Mouse (Mus musculus): Measurements from ENCODE around the gene Nbeal2.

The Nbeal2 gene

DNA sequence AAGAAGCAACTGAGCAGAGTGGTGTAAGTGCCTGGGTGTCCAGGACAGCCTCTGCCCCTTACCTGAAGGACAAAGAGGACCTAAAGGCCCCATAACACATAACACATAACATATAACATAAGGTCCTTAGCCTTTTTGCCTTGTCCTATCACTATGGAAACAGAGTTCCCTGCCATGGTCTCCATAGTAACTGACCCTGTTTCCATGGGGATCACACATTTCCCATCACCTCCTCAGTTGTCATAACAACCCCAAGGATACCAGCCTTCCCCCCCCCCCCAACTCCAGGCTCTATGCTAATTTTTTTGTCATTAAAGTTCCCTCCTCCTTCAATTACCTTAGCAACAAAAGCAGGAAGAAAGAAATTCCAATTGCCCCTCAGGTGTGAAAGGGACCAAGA, 4.2 kb downstream of the Nbeal2 start:
- DNase-seq (ENCODE audit: low spot score in 2 of 2) = no peak

DNA sequence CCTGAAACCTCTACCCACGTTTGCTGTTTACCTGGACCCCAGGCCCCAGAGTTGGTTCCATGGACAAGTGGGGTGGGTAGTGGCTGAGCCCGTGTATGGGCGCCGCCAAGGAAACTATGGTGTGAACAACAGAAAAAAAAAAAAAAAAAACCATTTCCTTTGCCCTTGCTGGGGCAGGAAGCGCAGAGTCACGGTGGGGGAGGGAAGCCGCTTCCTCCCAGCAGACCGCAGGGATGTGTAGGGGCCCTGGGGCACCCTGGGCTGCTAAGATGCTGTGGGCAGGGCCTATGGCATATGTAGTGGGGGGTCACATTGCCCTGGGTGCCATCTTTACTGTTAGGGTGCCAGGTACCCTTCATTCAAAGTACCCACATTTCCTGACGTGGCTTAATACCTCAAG, 8.7 kb downstream of the Nbeal2 start:
- DNase-seq (ENCODE audit: low spot score in 2 of 2) = no peak

DNA sequence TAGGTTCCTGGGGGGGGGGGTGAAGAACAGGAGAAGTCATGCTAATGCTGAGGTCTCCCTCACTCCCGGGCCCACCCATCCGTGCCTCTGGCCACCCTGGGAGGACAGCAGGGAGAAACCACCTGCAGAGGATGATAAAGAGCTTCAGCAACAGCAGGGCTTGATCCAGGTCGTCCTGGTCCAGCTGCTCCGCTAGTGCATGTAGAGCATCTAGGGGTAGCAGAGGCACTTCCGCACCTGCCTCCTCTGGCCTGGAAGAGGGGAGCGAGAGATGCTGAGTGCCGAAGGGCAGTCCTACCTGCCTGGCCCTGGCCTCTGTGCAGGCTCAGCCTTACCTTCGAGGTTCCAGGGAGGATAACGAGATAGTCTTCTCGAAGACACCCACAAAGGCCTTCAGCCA, 9.7 kb downstream of the Nbeal2 start:
- DNase-seq (ENCODE audit: low spot score in 2 of 2) = no peak

DNA sequence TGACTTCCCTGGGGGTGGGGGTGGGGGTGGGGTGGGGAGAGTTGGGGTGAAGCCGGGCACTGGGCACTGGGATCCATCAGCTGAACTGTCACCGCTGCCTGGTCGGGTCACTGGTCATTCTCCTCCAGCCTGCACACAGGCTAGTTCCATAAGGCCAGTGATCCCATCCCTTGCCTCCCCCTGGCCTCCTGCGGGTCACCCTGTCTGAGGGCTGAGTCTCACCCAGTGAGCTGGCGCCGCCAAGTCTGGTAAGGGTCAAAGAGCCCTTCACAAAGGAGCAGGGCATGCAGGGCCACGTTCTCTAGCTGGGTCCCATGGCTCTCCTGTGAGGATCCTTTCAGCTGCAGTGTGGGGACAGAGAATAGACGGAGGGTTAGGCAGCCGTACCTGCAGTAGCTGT, 10.2 kb downstream of the Nbeal2 start:
- no peak for DNase-seq (ENCODE audit: low spot score in 2 of 2)

DNA sequence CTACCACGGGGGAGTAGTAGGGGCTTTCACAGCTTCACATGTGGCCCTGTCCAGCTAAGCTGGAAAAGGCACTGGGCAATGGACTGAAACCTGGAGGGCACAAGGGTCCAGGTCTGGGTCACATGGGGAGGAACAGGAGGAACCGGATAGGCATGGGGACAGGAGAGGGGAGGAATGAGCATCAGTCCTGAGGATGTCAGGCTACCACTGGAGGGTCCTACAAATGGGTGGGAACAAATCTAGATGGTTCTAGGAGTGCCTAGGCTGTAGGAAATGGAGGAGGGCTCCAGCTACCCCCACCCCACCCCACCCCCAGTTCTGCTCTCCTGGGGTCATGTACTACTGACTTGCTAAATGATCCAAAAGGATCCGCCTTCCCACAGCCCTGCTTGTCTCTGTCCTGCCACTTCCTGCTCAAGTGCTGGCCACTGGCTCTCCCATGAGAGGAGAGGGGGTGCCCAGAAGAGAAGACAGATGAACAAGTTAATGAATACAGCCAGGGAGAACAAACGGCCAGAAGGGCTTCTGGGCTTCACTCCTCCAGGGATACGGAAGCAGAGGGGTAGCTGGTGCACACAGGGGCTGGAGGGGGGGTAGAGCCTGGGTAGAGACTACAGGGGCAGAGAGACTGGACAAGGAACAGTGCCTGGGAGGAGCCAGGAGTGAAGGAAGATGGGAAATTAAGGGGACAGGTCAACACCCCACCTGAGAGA, 11.0 kb downstream of the Nbeal2 start:
- DNase-seq (ENCODE audit: low spot score in 2 of 2) = no peak

DNA sequence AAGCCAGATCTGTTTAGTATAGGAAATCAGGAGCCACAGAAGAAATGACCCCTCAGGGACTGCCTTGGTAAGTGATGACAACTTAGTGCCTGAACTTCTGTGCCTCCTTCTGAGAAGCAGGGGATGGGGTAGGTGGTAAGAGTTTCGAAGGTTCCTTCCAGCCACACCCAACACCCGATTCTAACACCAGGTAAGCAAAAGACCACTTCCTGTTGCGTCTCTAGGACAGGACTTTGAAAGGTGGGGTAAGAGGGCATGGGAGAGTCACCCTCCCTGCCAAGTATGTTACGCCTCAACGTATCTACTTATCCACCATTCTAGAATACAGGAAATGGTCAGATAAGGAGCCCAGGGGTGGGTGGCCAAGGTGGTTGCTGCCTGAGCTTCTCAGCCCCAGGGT, 13.0 kb downstream of the Nbeal2 start:
- DNase-seq (ENCODE audit: low spot score in 2 of 2) = no peak

DNA sequence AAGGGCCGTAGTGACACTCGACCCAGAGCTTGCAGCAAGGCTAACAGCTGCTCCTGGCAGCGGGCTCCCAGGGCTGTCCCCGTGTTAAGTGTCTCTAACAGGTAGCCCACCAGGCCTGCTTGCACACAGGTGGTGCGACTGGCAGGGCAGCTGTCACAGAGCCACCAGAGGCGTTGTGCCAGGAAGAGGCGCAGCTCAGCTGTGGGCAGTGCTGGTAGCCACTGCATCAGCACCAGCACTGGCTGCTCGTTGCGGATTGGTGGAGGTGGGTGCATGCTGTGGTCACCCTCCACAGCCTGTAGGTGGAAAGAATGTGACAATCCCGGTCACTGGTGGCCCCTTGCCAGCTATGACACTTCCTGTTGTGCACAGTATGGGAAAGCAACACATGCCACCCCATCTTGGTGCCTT, 15.3 kb downstream of the Nbeal2 start:
- no peak for DNase-seq (ENCODE audit: low spot score in 2 of 2)

DNA sequence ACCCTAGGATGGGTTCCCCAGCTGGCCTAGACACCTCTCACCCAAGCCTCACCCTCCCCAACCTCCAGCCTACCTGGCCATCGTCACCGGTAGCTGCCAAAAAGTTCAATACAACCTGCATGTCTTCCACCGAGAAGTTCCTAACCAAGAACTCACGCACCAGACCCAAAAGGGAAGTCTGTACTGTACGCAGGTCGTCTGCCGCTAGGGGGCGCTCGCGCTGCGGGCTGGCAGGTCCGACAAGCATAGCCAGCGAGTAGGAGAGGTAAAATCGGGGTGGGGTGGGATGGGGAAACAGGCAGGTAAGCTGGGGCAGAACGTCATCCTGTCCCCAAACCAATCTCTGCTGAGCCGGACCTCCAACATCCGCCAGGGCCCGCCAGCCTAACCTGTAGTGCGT, 18.7 kb downstream of the Nbeal2 start:
- DNase-seq (ENCODE audit: low spot score in 2 of 2) = peak; percentile 85 to 88

DNA sequence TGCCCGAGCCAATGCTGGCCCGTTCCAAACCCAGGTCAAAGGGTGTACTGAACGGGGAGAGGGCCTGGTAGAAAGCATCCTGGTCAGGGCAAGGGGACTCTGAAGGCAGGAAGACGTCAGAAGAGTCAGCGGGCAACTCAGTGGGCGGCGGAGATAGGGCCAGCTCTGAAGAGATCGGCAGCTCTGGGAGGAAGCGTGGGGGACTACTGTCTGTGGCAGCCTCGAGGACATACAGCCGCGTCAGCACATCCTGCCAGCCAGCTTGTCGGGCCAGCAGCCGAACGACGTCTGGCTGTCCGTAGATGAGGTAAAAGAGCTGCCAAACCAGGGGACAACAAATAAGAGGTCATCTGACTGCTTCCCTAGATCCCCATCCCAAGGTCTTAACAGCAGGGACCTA, 20.1 kb downstream of the Nbeal2 start:
- DNase-seq (ENCODE audit: low spot score in 2 of 2) = no peak

DNA sequence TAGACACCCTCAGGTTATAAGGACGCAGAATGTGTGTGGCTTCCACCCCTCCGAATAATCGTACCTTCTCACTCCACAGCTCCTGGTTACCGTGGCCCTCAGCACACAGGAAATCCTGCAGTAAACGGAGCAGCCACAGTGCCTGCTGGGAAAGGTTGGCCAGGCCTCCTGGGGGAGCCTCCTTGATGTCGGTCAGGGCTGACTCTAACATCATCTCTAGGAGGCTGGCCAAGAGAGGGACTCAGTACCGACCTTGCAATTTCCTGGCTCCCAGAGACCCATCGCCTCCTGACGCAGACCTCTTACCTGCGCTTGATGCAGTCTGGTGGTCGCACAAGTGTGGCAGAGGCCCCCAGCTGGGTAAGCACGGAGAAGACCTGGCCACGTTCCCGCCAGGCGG, 21.3 kb downstream of the Nbeal2 start:
- DNase-seq (ENCODE audit: low spot score in 2 of 2) = no peak

DNA sequence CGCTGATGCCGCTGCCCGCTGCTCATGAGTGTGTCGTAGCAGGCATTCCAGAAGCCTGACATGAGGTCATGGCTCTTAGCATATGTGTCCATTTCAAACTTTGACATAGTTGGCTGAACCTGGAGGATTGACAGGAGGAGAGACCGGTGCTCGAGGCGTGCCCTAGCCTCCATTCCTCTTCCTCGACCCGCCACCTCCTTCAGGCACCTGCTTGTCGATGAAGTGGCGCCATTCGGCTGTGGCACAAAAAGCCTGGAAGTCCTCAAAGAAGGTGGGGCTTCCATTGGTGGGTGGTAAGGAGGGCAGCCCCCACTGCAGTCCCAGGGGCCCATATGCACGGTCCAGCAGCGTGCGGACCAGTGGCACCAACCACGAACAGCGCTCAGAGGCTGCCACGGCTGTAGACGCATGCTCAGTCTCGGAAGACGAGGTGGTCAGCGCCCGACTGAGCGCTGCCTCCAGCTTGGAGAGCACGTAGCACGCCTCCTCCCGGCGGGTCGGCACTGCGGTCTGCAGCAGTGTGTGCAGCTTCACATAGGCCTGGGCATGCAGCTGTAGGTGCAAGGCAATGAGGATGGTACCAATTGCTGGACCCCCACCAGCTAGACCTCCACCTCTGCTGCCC, 22.2 kb downstream of the Nbeal2 start:
- no peak for DNase-seq (ENCODE audit: low spot score in 2 of 2)

DNA sequence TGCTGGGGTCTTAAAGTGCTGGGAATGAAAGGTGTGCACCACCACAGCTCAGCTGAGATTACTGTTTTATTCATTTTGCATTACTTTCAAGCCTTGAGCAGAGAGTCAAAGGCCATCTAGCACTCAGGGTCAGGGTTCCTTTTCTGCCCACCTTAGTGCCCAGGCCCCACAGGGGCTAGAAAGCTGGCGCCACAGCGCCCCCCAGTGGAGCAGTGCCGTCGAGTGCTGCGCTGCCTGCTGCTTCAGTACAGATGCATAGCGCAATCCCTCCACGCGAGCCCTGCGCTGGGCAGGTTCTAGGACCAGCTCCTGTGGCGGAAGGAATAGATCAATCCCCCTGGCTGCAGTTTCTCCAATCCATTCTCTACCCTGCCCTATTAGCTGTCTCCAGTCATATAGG, 22.8 kb downstream of the Nbeal2 start:
- no peak for DNase-seq (ENCODE audit: low spot score in 2 of 2)

DNA sequence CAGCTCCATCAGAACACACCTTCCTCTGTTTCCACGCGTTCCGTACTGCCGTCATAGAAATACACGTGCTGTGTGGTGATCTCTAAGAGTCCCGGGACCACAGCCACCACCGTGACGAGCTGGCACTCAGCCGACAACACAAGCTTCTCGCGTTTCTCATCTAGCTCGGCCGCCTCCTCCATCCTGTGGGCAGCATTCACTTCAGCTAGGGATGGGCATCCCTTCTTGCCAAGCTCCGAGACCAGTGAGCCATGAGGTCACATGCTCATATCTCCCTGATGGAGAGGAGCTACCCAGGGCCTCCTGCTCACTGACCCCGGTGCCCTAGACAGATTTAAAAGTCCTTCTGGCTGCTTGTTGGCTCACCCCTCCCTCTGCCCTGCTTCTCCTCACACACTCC, 23.8 kb downstream of the Nbeal2 start:
- no peak for DNase-seq (ENCODE audit: low spot score in 2 of 2)

DNA sequence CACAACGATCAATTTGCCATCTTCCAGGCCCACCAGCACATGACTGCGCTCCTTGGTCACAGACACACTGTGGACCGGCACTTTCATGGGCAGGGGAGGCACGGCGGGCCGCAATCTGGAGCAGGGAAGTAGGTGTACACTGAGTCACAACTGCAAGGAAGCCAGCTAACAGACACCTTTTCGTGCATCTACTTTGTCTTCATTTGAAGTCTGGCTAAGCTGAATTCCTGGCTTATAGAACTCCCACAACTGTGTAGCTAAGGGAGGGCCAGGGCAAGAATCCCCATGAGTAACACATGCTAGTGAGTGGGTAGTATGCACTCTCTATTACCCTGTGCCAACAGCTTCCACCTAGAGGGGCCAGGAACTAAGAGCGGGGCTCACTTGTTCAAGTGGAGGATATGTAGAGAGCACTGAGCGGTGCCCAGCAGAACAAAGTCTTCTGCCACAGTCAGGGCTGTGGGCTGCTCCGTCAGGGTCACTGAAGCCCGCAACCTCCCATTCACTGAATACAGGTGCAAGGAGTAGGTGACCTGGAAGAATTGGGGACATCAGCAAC, 28.5 kb downstream of the Nbeal2 start:
- DNase-seq (ENCODE audit: low spot score in 2 of 2) = no peak

DNA sequence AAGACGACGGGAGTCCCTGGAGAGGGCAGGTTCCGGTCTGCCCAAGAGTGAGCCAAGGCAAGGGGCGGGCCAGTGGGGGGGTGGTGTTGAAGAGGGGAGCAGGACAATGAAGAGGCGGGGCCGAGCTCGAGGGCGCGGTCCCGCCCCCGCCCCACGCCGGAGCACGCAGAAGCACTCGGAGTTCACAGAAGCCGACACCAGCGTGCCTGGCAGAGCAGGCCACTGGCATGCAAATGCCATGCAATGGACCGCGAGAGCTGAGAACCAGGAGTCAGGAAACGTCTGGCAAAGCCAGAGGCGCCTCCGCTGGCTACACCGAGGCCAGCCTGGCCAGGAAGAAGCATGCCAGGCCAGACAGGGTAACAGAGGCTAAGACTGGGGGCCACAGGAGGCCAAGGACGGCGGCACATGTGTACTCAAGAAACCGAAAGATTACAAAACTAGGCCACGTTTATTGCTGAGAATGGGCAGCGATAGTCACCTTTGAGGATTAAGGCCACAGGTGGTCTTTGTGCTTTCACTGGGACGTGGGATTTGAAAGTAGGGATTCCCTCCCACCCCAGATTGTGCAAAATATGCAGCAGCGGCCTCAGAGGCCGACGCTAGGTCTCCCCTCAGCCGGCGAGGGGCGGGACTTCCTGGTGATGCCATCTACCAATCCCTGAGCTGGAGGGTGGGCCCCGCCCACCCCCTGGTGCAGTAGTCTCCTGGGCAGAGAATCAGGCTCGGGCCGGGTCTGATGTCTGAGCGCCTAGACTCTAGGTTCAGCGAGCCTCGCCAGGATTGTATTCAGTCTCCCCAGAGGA, 29.4 kb downstream of the Nbeal2 start, which contains the start of gene Nradd:
Gene Nradd, minus strand, starts transcription at position 92 of the 806 bp plus-strand sequence.
- peak; percentile 83 for DNase-seq (ENCODE audit: low spot score in 2 of 2)

DNA sequence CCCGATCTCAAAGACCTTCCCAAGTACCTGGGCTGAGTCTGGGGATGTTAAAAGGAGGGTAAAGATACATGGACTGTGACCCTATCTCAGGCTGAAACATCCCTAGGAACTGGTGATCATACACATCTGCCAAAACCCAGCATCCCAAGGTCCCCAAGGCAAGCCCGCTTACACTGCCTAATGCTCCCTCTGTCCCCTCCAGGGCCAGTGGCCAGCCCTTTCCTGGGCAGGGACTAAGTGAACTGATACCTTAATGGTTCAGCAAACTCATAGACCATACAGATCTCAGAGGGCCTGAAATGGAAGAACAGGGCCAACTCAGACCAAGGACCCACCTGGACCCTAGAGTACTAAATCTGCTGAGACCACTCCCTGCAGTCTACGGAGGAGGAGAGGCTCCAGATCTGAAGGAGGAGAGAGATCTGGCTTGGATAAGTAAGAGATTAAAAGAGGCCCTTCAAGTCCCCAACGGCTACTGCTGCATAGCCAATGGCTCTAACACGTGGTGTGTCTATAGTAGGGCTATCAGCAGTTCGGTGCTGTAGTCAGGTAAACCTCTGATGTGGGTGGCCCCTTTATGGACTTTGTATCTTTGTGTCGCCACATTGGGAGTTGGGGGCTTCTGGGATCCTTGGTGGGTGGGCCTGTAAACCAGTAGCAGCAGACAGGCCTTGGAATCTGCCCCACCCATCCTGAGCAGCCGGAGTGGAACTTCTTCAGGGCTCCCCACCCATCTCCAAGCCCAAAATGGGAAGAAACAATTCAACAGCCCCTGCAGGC, 30.4 kb downstream of the Nbeal2 start:
- no peak for DNase-seq (ENCODE audit: low spot score in 2 of 2)

DNA sequence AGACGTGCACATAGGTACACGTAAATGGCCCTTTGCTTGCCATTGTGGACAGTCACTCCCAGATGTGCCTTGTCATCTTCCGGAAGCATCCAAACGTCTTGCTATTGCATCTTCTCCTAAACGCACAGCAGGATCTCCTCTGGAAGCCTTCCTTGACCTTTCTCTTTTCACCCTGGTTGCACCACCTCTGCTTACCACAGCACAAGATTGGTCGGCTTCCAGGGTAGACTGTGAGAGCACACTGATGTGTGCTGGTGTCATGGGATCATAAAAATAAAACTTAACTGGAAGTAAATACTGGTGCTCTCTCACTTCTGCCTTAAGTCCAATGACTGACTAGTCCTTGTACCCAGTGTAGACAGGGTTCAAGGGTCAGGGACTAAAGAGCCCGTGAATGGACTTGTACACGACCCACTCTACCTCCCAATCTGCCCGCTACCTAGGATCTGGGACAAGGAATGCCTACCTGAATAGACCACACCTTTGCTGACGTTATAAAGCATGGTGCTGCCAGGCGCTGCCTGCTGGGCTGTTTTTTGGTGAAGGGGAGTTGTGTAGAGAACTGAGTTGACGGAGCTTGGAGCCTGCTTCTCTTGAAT, 31.2 kb downstream of the Nbeal2 start:
- no peak for DNase-seq (ENCODE audit: low spot score in 2 of 2)

DNA sequence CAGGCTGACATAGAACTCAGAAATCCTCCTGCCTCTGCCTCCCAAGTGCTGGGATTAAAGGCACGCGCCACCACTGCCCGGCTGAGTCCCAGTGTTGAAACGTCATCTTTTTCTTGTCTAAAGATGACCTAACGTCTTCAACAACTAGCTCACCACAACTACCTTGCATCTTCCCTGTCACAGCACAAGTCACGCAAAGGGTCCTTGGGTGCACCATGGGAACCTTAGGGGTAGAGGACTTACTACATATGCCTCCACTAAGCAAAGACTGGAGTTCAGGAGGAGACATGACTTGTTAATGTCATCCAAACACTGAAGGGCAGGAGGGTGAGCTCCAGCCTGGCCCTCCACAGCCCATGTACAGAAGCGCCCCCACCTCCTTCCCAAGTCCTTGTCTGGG, 33.3 kb downstream of the Nbeal2 start:
- DNase-seq (ENCODE audit: low spot score in 2 of 2) = no peak

DNA sequence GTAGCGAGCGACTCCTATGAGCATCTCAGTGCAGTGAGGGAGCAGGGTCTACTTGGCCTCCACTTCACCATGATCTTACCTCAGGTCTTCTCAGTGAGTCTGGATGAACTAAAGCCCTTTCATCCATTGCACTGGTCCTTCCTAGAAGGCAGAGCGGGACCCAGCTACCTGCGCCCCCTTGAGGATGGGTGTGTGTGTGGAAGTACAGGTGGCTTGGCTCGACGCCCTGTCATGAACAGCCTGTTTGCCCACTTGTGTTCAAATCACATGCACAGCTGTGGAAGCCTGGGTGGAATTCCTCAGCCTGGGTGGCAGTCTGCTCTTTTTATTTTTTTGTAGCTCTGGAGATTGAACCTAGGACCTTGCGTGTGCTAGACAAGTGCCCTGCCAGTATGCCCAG, 33.8 kb downstream of the Nbeal2 start:
- no peak for DNase-seq (ENCODE audit: low spot score in 2 of 2)

DNA sequence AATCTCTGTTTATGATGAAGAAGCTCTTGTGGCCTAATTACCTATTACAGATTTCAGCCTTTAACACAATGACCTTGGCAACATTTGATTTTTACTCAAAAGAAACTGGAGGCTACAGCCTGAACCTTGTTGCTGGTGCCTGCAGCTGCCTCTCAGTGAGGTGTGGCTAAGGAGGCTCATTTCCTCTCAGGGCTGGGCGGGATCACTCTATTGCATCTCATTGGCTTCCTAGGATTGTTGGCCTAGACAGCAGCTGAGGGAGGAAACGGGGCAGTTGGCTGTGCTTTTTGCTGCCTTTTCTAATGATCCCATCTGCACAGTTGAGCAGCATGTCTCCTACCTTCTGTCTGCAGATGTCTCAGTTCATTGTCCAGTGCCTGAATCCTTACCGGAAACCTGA, 36.9 kb downstream of the Nbeal2 start:
- DNase-seq (ENCODE audit: low spot score in 2 of 2) = no peak

DNA sequence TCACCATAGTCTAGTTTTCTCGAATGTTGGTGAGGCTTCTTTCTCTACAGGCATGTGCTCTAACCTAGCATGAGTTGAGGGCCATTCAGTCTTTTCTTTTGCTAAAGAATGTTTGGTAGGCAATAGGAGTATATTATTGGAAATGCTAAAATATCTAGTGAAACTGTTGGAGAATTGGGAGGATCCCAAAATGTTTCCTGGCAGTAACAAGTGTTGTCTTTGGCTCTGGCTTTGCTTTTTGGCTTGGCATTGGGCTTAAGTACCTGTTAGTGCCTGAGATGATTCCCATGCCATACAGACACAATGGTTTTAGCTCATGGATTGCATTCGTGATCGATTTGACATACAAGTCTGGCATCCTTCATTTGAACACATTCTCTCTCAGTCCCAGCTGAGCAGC, 42.5 kb downstream of the Nbeal2 start:
- DNase-seq (ENCODE audit: low spot score in 2 of 2) = no peak

All from frontal cortex, postnatal 36 days (tissue).